Mouse (Mus musculus): ENCODE measurements around the gene Ptprc. TPM values are rescaled to one million over a fixed set of nuclear protein-coding genes. Genes with fewer than 3 reads are reported as not detected.

Ptprc gene
- 12.6 and 24.3 TPM in 2 replicates for polyA plus RNA-seq (2012; rRNA removed)

GRCm38 (mm10) chr1:138175494-138175893 is at the start of gene Ptprc:
Gene Ptprc, minus strand, starts transcription at chr1:138175708.
- 74% methylated on average over 4 of the region's 4 CpGs for WGBS
- DNase-seq (ENCODE audit: low read depth, low spot score) = no peak

GRCm38 (mm10) chr1:138214736-138215458 is 39.4 kb upstream of the Ptprc start:
- no peak for DNase-seq (ENCODE audit: low read depth, low spot score)
- WGBS = 76% methylated on average over 3 of the region's 3 CpGs

DNA sequence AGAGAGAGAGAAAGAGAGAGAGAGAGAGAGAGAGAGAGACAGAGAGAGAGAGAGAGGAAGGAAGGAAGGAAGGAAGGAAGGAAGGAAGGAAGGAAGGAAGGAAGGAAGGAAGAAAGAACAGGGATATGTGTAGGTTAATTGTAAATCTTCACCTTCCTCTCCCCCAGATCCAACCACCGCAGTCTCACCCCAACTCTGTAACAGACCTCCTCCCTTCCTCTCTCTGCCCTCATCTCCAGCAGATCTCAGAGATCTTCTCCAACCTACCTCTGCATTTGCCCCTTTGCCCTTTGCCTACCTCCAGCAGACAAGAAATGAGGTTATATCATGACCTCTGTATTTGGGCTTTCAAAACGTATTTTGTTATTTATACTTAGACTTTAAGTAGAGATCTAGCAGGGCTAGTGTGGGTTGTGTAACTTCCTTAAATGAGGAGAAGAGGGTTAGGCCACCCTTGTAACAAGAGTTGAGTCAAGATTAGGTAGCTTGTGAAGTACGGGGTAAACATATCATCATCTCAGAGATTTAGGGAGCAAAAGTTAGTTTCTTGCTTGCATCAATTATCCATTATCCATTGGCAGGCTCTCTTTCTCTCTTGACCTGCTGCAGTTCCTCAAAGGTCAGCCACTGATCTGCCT is 35.0 kb upstream of the Ptprc start:
- WGBS = 79% methylated on average over 3 of the region's 3 CpGs
- no peak for DNase-seq (ENCODE audit: low read depth, low spot score)

DNA sequence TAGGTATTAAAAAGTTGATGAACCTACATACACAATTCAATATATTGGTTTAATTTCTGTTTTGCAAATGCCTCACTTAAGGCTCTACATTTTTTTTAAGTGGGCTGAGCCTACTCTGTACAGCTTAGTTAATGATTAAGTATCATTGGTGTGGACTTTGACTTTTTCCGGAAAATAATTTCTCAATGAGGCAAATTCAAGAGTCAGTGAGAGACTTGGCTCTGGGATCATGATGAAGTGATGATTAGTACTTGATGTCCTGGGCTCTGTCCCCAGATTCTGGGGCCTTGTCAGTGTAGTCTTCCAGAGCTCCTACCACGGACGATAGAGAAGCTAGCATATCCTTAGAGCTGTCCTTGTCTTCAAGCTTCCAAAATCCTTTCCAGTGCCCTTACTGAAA is 34.2 kb upstream of the Ptprc start:
- WGBS = 60% methylated on average over 3 of the region's 3 CpGs
- DNase-seq (ENCODE audit: low read depth, low spot score) = no peak

- no peak for DNase-seq (ENCODE audit: low read depth, low spot score)
- 77% methylated on average over 7 of the region's 7 CpGs for WGBS
Observed at GRCm38 (mm10) chr1:138206041-138206440, 30.5 kb upstream of the Ptprc start.

- 67% methylated on average over 8 of the region's 8 CpGs for WGBS
- no peak for DNase-seq (ENCODE audit: low read depth, low spot score)
Observed at GRCm38 (mm10) chr1:138191689-138192508, 16.4 kb upstream of the Ptprc start.

DNA sequence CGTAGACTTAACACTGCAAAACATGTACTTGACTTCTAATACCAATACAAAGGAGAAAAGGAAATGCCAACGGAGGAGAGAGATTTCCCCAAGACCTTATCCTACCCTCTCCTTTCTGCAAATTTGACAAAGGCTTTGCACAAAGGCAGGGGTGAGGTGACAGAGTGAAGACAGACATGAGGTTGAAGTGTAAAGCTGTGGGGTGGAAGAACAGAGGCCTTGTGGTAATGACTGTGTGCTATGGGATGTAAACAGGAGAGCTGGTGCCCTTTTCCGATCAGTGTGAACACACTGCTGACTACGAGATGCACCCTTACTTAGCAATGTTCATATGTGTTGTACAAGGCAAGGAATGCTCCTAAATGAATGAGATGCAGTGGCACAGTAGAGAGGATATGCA is 12.6 kb upstream of the Ptprc start:
- 84% methylated on average over 4 of the region's 4 CpGs for whole genome bisulfite sequencing
- DNase-seq (ENCODE audit: low read depth, low spot score) = no peak

- 61% methylated on average over 4 of the region's 4 CpGs for WGBS
- DNase-seq (ENCODE audit: low read depth, low spot score) = no peak
Observed at GRCm38 (mm10) chr1:138185904-138186303, 10.4 kb upstream of the Ptprc start.

DNA sequence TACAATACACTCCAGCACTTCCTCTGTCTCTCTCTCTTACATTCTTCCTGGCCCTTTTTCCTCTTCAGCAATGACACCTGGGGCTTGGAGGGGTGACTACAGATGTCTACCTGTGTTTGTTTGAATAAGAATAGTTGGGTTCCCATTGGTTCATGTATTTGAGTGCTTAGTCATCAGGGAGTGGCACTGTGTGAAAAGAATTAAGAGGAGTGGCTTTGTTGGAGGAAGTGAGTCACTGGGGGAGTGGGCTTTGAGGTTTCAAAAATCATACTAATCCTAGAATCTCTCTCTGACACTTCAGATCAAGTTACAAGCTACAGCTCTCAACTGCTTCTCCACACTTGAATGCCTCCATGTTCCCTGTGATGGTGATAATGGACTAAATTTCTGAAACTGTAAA is 4.6 kb upstream of the Ptprc start:
- no peak for DNase-seq (ENCODE audit: low read depth, low spot score)

GRCm38 (mm10) chr1:138174705-138175492 is 609 bp downstream of the Ptprc start:
- 63% methylated on average over 9 of the region's 9 CpGs for WGBS
- DNase-seq (ENCODE audit: low read depth, low spot score) = no peak

- 62% methylated on average over 4 of the region's 4 CpGs for WGBS
- no peak for DNase-seq (ENCODE audit: low read depth, low spot score)
Observed at GRCm38 (mm10) chr1:138174143-138174542, 1.4 kb downstream of the Ptprc start.

- 74% methylated on average over 6 of the region's 6 CpGs for WGBS
- DNase-seq (ENCODE audit: low read depth, low spot score) = no peak
Observed at GRCm38 (mm10) chr1:138173669-138174068, 1.8 kb downstream of the Ptprc start.

DNA sequence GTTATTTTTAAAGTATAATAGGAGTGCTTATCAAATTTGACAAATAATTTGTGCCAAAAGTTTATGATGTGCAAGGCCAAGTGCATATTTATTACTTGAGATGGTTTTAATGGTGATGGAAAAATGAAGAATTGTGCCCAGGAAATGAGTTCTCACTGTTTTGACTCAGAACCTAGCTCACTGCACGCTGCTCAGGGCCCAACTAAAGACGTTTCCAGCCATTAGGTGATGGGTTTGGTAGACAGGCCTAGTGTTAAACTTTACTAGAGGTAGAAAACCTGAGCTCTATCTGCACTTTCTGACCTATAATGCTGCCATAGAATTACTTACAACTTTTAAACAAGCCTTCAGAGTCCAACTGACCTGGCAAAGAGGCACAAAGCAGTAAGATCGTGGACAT is 3.0 kb downstream of the Ptprc start:
- WGBS = 62% methylated on average over 3 of the region's 3 CpGs

GRCm38 (mm10) chr1:138172096-138172495 is 3.4 kb downstream of the Ptprc start:
- DNase-seq (ENCODE audit: low read depth, low spot score) = no peak
- WGBS = 70% methylated on average over 4 of the region's 4 CpGs

More for the DNA sequence above, 3.0 kb downstream of the Ptprc start:
- DNase-seq (ENCODE audit: low read depth, low spot score) = no peak

DNA sequence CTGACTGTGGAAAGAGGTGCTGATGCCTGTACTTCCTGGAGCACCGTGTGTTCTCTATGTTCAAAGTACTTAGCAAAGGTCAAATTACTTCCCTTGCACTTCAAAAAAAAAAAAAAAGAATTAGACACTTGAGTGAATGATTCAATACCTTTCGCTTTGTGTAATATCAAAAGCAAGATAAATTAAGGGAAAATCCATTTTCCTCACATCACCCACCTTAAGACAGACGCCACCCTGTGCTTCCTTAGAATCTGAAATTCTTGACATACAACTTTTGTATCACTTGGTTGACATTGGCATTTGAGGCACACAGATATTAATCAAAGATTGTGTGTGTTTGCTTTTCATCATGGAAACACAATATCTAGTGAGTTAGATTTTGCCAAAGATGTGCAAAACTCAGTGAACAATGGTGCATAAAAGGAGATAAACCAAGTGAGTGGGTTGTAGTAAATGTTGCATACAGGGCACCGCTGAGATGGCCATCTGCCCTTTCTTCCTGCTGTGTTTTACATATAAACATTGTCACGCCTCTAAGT is 9.2 kb downstream of the Ptprc start:
- whole genome bisulfite sequencing = 60% methylated on average over 5 of the region's 5 CpGs

DNA sequence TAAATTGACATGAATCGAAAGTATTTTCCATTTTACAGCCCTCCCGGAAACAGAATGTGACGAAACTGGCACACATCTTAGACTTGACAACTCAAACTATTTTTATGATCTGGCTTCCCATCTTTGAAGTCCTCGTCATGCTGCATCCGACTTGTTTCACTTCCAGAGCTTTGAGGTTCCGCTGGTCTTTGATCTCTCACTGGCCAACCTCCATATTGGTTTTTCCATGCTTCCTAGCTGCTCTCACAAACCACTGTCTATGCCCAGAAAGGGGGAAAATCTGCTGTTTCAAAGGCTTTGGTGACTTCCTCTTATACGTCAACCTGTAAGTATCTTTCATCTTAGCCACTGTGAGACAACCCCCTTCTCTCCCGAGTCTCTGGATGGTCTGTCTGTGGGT is 12.9 kb downstream of the Ptprc start:
- no peak for DNase-seq (ENCODE audit: low read depth, low spot score)
- WGBS = 75% methylated on average over 8 of the region's 8 CpGs

More for the DNA sequence above, 9.2 kb downstream of the Ptprc start:
- DNase-seq (ENCODE audit: low read depth, low spot score) = no peak

DNA sequence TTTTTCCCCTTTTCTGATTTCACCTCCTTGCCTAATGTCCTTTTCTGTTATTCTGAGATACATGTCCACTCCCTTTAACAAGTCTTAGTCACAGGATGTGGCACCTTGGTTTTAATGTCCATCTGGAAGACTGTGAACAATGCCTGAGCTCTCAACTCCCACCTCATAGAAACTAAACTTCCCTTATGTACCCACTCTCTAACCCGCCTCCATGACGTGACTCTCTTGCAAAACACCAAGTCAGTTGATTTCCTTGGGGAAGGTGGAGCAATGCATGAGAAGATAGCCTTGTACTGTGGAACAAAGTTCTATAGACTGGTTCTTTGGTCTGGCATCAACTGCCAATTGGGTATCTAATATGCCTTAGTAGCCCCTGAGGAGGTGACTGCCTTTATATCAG is 16.6 kb downstream of the Ptprc start:
- no peak for DNase-seq (ENCODE audit: low read depth, low spot score)
- 80% methylated on average over 2 of the region's 2 CpGs for WGBS

GRCm38 (mm10) chr1:138158236-138158635 is 17.3 kb downstream of the Ptprc start:
- 59% methylated on average over 3 of the region's 3 CpGs for WGBS
- no peak for DNase-seq (ENCODE audit: low read depth, low spot score)

- DNase-seq (ENCODE audit: low read depth, low spot score) = no peak
- WGBS = 54% methylated on average over 2 of the region's 2 CpGs
Observed at GRCm38 (mm10) chr1:138157709-138158108, 17.8 kb downstream of the Ptprc start.

GRCm38 (mm10) chr1:138157008-138157407 is 18.5 kb downstream of the Ptprc start:
- no peak for DNase-seq (ENCODE audit: low read depth, low spot score)
- WGBS = 69% methylated on average over 3 of the region's 3 CpGs

Measured in large intestine, adult 2 months (tissue).